Mouse (Mus musculus) frontal cortex, postnatal 10 days (tissue): ENCODE measurements around the gene Dnm2.
A peak's percentile ranks its signal among the peaks of the same experiment; 100 is the strongest.

Source experiments
- DNase-seq, 2 experiments: peaks; one replicate each; pipeline ENCODE4 v3.0.0; 2022; ENCODE audit warnings: low spot score in 2 of 2, mixed read lengths in 1 of 2

Gene Dnm2

DNA sequence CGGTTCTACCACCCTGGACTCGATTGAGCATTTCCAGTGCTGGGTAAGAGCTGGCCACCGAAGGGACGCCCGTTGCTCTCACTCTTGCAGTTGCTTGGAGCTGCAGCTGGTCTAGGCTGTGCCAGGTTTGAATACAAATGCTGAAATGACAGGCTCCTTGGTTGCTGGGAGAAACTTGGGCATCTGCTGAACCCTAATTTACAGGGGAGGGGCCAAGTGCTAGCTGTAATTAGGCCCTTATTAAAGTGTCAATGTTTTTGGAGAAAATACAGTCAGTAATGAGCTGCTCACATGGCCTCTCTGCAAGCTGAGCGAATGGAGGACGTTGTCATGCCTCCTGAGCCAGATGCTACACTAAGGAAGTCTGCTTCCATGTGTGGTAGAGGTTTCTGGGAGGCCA, 6.0 kb downstream of the Dnm2 start:
- peak in 1 of 2 experiments; percentile 55 for DNase-seq

DNA sequence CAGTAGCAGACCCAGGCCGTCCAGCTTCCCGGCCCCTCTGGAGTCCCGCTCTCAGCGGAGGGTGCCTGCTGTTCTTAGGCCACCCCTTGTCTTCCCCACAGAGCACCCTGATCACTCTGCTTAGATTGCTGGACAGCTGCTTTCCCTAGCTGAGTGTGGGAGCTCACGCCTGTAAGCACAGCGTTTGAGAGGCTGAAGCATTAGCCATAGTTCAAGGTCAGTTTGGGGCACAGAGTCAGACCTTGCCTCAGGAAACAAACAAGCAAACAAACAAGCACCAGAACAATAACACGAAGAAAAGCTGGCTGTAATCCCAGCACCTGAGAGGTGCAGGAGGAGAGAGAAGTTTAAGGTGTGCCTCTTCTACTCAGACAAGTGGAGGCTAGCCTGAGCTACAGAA, 7.4 kb downstream of the Dnm2 start:
- DNase-seq, result no peak

DNA sequence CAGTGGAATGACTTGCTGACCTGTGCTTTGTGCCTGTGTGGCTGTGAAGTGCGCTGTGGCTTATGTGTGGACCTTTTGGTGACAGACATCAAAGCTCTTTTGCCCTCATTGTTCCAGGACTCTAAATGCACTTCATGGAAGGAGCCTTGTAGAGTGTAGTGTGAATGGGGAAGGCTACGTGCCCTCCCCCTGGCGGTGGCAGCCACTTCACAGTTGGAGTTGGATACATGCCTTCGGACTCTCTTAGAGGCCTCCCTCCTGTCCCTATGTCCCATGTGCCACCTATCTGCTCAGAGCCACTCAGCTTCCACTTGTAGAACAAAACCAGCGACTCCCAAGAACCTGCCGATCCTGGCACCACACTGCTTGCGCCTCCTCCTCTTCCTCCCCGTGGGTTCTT, 9.1 kb downstream of the Dnm2 start:
- DNase-seq, result no peak

DNA sequence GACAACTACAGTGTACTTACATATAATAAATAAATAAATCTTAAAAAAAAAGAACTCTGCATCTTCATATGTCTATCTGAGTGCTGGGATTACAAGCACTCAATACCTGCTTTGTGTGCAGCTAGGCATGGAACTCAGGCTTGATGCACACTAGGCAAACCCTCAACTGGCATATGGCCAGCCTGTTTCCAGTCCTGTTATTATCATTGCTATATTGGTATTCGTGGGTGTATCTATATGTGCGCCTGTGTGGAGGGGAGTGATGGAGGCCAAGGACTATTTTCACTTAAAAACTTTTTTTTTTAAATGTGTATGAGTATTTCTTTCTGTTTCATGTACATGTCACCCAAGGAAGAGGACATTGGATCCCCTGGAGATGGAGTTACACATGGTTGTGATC, 9.7 kb downstream of the Dnm2 start:
- no peak for DNase-seq

DNA sequence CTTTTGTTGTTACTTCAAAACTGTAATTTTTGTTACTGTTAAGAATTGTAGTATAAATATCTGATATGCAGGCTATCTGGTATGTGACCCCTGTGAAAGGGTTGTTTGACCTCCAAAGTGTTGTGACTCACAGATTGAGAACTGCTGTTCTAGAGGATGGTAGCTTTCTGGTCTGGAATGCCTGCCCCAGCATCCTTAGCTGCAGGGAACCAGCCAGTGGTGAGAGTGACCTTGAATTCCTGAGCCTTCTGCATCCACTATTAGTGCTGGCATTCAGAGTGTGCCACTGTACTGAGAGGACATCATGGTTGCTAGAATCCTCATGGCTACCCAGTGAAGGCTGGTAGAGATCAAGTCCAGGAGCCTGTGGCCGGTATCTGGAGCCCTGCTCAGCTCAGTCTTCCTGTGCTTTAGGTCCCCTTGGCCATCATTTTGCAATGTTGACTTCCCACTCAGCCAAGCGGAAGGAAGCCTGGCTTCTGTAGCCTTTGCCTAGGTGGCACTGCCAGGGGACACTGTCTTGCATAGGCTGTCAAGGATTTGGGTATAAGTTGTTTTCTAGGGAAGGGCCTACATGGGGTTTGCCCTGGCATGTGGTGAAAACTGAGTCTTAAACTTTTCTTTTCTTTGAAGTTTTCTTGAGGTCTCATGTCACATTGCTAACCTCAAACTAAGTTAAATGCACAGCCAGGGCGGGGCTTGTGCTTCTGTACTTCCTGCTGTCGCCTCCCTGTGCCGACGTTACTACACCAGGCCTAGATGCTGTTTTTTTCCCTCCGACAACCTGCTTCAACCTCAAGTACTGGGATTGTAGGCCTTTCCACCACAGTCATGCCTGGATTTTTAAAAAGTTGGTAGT, 11.3 kb downstream of the Dnm2 start:
- DNase-seq, result no peak

DNA sequence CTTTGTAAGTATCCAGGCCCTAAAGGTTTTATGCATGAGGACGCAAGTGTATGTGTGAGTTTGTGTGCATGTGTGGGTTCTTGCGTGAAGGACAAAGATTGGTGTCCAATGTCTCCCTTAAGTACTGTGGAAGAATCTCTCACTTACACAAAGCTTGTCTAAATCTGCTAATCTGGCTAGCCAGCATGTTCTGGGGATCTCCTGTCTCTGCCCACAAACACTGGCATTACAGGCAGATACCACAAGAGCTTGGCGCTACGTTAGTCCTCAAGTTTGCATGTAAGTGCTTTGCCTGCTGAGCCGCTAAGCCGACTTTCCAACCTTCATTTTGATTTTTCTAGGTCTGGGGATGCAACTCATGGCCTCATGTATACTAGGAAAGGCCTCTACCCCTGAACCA, 12.9 kb downstream of the Dnm2 start:
- DNase-seq, result no peak

DNA sequence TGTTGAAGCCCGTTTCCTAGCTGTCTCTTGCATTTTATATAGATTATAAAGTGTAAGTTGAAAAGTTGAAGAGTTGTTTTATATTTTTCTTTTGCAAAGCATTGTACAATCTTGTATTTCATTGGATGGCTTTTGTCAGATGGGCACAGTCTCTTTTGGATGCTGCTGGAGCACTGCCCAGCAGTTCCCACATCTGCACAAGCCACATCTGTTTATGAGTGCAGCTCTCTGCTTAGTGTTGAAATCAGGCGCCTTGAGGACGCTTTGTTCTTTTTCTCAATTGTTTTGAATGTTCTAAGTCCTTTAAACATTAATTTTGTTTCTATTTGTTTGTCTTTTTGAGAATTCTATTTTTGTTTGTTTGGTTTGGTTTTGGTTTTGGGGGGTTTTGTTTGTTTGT, 13.5 kb downstream of the Dnm2 start:
- DNase-seq, result no peak

DNA sequence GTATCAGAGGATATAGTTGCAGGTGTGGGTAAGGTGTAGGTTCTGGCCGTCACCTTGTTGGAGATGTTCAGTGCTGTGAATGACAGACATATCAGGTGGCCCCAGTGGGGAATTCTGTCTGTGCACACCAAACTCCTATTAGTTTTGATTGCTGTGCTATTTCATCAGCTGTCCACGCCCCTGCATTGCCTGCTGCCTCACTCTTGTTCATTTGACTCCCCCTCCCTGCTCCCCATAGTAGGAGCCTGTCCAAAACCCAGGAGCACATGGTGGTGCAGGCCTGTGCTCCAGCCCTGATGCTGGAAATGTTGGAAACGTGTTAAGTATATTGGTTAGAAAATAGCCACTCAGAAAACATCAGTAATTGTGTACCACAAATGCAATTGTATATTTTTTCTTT, 14.7 kb downstream of the Dnm2 start:
- DNase-seq, result no peak

DNA sequence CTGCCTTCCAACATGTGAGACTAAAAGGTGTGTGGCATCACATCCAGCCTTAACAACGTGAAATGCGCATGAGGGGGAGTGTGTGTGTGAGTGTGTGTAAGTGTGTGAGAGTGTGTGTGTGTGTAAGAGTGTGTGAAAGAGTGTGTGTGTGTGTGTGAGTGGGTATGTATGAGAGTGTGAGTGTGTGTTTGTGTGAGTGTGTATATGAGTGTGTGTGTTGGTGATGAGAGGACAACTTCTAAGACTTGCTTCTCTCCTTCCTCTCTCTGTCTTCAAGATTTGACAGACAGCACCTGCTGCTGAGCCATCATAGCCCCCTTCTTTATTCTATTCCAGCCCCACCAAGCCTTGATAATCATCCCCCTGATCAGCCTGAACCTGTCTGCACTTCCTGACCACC, 15.2 kb downstream of the Dnm2 start:
- DNase-seq, result no peak

DNA sequence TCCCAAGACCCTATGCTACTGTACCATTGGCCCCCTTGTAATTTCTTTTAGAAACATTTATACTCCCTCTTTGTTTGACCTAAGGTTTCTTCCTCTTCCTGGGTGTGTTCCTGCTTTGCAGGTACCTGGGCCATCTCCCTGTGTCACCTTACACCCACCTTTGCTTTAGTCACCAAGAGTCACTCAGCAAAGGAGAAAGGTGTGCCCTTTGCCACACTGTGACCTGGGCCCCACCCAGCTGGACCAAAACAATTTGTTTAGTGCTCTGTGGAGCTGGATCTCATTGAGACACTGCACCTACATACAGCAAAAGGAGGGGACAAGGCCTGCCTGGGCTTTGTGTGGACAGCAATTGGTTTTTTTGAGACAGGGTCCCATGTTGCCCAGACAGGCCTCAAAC, 15.7 kb downstream of the Dnm2 start:
- no peak for DNase-seq

DNA sequence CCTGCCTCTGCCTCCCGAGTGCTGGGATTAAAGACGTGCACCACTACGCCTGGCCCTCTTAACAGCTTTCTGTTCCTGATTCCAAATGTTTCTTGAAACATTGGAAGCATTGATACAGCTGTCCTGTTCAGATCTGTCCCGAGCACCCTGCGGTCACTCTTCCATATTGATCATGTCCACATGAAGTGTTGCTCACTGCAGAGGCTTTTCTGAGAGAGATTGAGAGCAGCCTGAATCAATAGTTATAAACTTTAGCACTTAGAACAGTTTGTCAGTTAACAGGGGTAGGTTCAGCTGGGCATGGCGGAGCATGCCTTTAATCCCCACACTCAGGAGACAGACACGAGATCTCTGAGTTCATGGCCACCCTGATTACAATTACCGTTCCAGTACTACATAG, 19.1 kb downstream of the Dnm2 start:
- no peak for DNase-seq

DNA sequence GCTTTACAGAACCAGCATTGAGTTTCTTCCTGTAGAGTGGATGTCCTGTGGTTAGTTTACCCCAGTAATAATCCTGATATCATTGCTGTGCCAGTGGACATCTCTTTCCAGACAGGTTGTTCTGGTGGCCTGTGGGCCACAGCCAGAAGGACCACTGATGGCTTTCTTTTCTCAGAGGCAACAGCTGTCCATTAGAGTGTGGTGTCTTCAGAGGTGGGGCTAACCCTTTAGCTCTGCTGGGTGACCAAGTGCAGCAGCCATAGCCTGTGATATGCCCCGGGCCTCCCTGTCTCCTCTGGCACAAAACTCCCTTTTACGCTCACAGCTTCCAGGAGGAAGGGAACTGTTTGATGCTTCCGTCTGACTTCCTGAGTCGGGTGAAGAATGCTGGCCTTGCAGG, 19.9 kb downstream of the Dnm2 start:
- DNase-seq, result no peak

DNA sequence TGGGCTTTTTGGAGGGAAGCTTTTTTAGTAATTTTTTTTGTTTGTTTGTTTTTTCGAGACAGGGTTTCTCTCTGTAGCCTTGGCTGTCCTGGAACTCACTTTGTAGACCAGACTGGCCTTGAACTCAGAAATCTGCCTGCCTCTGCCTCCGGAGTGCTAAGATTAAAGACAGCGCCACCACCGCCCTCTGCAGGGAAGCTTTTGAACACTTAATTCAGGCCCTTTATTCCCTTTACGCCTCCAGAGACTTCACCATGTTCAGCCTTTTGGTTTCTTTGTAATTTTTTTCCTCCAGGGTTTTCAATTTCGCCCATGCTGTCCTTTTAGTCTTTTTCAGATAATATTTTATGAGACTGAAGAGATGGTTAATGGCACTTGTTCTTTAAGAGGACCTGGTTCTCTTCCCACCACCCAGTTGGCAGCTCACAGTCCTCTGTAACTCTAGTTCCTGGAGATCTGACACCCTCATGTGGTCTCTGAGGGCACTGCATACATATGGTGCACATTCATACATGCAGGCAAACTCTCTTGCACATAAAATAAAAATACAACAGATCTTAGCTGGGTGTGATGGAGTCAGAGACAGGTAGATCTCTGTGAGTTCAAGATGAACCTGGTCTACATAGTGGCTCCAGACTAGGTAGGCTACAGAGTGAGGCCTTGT, 20.5 kb downstream of the Dnm2 start:
- no peak for DNase-seq

DNA sequence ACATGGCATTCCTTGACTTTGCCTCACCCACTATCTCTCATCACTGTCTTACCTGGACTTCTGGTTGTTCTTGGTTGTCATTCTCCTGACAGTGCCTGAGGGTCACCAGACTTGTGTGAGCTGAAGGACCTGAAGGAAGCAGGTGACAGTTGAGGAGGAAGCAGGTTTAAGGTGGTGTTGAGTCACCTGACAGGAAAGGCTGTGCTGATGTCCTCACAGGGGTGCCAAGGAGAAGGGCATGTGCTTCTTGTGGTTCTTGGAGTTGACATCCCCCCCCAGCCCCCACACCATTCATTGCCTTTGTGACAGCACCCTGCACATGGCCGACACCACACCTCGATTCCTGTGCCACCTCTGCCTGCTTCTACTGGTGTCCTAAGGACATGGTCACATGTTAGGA, 23.1 kb downstream of the Dnm2 start:
- DNase-seq, result no peak

DNA sequence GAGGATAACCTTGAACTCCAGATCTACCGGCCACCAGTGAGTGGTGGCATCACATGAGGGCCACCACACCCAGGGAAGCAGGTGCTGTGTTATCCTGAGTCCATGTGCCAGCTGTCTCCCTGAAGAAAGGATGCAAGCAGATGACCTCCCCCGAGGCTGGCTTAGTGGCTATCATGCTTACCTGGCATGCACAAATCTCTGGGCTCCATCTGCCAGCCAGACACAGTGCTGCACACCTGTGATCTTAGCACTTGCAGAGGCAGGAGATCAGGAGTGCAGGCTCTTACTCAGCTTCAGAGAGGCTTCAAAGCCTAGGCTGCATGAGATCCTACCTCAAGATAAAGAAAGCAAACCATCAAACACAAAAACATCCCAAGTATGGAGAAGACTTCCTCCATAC, 25.0 kb downstream of the Dnm2 start:
- DNase-seq, result no peak

DNA sequence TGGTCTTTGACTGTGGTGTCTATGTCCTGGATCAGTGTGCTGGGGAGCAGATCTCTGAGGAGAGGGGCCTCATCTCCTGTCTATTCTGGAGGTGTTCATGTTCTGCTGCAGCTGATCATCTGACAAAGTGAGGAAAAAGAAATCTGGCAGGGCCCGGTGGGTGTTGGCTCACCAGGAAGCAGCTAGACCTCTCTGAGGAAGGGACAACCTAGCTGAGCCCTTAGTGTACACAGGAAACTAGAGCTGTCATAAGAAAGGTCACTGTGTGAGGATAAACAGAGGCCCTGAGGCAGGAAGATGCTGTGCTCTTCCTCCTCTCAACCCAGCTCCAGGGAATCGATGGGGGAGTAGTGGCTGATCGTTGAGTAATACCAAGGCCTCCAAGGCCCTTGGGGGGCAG, 25.6 kb downstream of the Dnm2 start:
- DNase-seq, result no peak

DNA sequence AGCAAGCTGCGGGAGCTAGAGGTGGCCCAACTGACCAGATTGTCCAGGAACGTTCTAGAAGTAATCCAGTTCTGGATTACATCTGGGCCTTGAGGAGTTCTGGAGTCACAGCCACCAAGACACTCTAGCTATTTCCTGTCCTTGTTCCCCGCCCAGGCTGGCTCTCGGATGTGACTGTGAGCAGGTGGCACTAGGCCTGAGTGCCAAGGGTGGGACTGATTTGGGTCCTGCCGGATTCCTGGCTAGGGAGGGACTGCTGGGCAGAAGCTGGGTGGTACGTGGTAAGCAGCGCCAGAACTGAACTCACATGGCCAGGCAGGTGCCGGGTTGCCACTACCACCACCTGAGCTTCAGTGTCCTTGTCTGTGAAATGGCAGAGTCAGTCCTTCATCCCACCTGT, 26.7 kb downstream of the Dnm2 start:
- no peak for DNase-seq

DNA sequence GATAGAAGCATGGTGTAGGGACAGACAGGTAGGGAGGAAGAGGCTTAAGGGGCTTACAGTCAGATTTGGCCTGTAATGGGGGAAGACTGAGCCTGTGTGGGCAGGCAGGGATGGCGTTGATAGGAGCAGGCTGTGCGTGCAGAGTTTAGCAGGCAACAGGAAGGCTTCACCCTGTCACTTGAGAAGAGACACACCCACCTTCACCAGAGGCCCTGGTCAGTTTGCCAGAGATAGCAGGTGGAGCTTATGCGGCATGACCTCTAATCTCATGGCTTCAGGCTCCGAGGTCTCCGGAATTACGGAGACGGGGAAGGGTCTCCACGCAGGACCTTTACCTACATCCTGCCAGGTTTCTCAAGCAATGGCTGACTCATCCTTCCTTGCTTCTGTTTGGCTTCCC, 27.2 kb downstream of the Dnm2 start:
- DNase-seq, result no peak

DNA sequence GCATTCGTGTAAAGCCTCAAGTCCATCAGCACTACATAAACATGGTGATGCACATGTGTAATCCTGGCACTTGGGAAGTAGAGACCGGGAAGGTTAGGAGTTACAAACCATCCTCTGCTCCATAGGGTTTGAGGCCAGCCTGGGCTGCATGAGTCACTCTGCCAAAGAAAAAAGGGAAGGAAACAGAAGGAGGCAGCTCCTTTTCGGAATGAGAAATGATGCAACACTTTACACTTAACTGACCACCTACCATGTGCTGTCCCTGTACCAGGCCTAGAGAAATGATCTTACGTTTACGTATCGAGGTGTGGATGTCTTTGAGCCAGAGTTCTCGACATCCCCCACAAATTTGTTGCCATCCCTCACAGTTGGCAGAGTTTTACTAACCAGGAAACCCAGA, 28.3 kb downstream of the Dnm2 start:
- no peak for DNase-seq

DNA sequence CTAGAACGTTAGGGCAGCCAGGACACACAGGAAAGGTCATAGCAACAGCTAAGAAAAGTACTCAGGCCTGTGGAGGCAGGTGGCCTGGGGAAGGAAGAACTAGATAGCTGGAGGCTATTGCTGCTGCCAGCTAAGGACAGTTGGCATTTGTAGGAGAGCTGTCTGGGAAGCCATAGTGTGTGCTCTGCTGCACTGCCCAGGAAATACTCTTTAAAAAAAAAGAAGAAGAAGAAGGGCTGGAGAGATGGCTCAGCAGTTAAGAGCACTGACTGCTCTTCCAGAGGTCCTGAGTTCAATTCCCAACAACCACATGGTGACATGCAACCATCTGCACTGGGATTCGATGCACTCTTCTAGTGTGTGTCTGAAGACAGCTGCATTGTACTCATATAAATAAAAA, 28.8 kb downstream of the Dnm2 start:
- no peak for DNase-seq

DNA sequence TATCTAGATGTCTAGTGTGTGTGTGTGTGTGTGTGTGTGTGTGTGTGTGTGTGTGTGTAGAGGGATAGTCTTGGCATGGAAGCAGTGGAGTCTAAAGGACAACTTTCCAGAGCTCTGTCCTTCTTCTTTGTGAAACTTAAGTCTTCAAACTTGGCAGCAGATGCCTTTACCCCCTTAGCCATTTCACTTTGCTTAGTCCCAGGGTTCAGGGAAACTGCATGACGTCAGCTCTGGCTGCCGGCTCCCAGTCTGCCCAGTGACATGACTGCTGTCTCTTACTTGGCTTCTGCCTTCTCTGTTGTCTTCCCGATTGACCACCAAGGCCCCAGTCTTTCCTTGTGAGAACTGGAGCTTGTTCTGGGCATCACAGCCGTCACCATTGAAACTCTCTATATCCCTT, 29.8 kb downstream of the Dnm2 start:
- no peak for DNase-seq

DNA sequence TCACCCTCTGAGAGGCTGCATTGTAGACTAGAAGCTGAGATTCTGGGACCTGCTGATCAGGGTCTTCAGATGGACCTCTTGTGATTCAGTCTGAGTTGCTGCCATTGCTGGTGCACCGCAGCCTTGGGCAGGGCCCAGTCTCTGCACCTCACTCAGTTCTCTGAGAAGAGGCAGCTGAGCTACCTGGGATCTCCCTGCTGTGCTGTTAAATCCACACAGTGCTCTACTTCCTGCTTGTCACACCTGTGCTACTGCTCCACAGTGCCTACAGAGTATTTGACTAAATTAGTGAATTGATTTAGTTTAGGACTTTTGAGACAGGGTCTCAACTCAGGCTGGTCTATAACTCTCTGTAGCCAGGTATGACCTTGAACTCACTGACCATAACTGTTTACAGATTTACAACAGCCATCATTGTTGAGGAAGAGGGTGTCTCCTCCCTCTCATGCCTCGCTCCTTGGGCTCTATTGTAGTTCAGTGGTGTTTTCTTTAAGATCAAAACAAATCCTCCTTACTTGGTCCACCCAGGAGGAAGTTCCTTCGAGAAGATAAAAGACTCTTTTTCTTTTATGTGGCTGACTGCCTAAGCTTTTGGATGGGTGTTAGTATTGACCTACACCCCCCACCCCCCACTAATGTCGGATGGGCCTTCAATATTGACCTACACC, 30.5 kb downstream of the Dnm2 start:
- DNase-seq, result no peak
